Mouse (Mus musculus) intestine, embryonic 16.5 days (tissue): ENCODE data around the gene Klhl42. TPM values are rescaled to one million over a fixed set of nuclear protein-coding genes. Genes with fewer than 3 reads are reported as not detected.

Experiments
- ATAC-seq: fragments of 200-750 bp; cut with Nextera tagmentation; 2 replicates; pipeline ENCODE4 v1.8.0; 2017; ENCODE audit warnings: moderate TSS enrichment, moderate library complexity
- H3K27ac ChIP-seq: fragments of 300-500 bp; sonication (generic); 2 replicates; pipeline ENCODE4 v1.5.1; 2014; ENCODE audit warnings: mild to moderate bottlenecking, low read length
- H3K27me3 ChIP-seq: fragments of 300-500 bp; sonication (generic); replicated peaks from 2 replicates; pipeline ENCODE4 v1.6.1; 2014; ENCODE audit warnings: low read length, control low read depth, mixed read lengths; ENCODE audit not compliant: control insufficient read depth, insufficient read depth
- H3K36me3 ChIP-seq: fragments of 300-500 bp; sonication (generic); 2 replicates; pipeline ENCODE4 v1.6.1; 2014; ENCODE audit warnings: low read length, control low read depth; ENCODE audit not compliant: control insufficient read depth, insufficient read depth
- H3K4me1 ChIP-seq: fragments of 300-500 bp; sonication (generic); 2 replicates; pipeline ENCODE4 v1.6.1; 2014; ENCODE audit warnings: low read length, control low read depth, mixed read lengths; ENCODE audit not compliant: control insufficient read depth, insufficient read depth
- H3K4me2 ChIP-seq: fragments of 300-500 bp; sonication (generic); 2 replicates; pipeline ENCODE4 v1.6.1; 2014; ENCODE audit warnings: low read depth, low read length, control low read depth
- H3K4me3 ChIP-seq: fragments of 300-500 bp; sonication (generic); 2 replicates; pipeline ENCODE4 v1.5.1; 2014; ENCODE audit warnings: mild to moderate bottlenecking, low read length
- H3K9ac ChIP-seq: fragments of 300-500 bp; sonication (generic); 2 replicates; pipeline ENCODE4 v1.6.1; 2014; ENCODE audit warnings: low read depth, low read length
- H3K9me3 ChIP-seq: fragments of 300-500 bp; sonication (generic); 2 replicates; pipeline ENCODE4 v1.6.1; 2016; ENCODE audit warnings: low read length, control low read depth; ENCODE audit not compliant: control insufficient read depth
- WGBS: fragments of 180-500 bp; shearing (Covaris S2); extraction: QIAGEN DNeasy Blood & Tissue Kit; methylation state at CpG from one replicate; pipeline ENCODE4 v1.1.7; 2014; 5-methylcytosine and 5-hydroxymethylcytosine counted together
- polyA plus RNA-seq: library from polyadenylated mRNA; unstranded; fragments of >200 nt; fragmentation: Nextera tagmentation; extraction: Ambion mirVana; gene quantifications from 2 replicates; pipeline ENCODE4 v1.2.1, GENCODE M21; 2015

Klhl42 gene
- polyA plus RNA-seq, 1 experiment from 2014 or later = 4.6 TPM

- H3K4me3 ChIP-seq = no peak overlapping the region
- H3K9ac ChIP-seq = no peak overlapping the region
- H3K9me3 ChIP-seq = no peaks in the 10 kb centered on the region
- peaks cover 9% of the 10 kb centered on the region for H3K36me3 ChIP-seq
- no peaks in the 10 kb centered on the region for H3K27me3 ChIP-seq
- WGBS = 65% methylated on average over 7 of the region's 7 CpGs
- no peak overlapping the region for H3K4me2 ChIP-seq
- ATAC-seq = no peak
- no peaks in the 10 kb centered on the region for H3K4me1 ChIP-seq
- no peak overlapping the region for H3K27ac ChIP-seq
Observed at GRCm38 (mm10) chr6:147059326-147059725, 31.9 kb upstream of the Klhl42 start.

DNA sequence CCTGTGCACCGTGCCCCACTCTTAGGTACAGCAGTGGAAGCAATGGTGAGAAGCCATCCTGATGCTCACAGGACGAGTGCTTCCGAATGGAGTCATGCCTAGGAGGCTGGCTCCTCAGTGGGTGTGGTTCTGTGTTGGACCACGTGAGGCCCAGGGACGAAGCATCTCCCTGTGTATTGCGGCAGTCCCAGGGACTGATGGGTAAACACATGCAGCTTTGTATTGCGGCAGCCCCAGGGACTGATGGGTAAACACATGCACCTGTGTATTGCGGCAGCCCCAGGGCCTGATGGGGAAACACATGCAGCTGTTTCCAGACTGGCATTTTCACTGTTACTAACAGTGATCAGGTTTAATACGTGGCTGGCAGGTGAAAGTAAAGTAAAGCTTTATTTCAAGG, 29.5 kb upstream of the Klhl42 start:
- no peak overlapping the region for H3K9ac ChIP-seq
- H3K27ac ChIP-seq = no peak overlapping the region
- H3K4me3 ChIP-seq = no peak overlapping the region
- no peaks in the 10 kb centered on the region for H3K4me1 ChIP-seq
- peak; percentile 12; the same call in 1 of the 2 replicates for ATAC-seq
- peaks cover 10% of the 10 kb centered on the region for H3K36me3 ChIP-seq
- H3K9me3 ChIP-seq = no peaks in the 10 kb centered on the region
- 79% methylated on average over 9 of the region's 9 CpGs for WGBS
- no peak overlapping the region for H3K4me2 ChIP-seq
- H3K27me3 ChIP-seq = no peaks in the 10 kb centered on the region

DNA sequence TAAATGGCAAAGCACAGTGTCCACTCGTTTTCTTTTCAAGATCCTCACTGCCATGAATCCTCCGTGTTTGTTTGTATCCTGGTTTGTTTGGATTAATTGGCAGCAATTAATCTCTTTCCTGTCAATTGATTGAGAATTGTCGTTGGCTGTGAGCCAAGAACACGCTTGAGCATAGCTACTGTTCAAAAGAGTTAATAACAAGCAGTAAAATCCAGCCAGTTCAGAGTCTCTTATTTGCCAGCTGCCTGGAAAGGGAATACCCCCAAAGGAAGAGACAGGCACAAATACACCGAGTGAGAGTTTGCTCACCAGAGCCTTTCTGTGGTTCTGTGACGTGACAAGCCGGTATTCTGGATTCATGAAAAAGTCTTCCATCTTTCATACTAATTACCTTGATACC, 29.1 kb upstream of the Klhl42 start:
- no peaks in the 10 kb centered on the region for H3K27me3 ChIP-seq
- H3K9ac ChIP-seq = no peak overlapping the region
- H3K27ac ChIP-seq = no peak overlapping the region
- H3K36me3 ChIP-seq = peaks cover 10% of the 10 kb centered on the region
- ATAC-seq = no peak
- no peak overlapping the region for H3K4me2 ChIP-seq
- no peaks in the 10 kb centered on the region for H3K4me1 ChIP-seq
- 64% methylated on average over 7 of the region's 7 CpGs for WGBS
- H3K4me3 ChIP-seq = no peak overlapping the region
- no peaks in the 10 kb centered on the region for H3K9me3 ChIP-seq

- Histone ChIP-seq H3K27me3 (no peaks in the 10 kb centered on the region), H3K27ac (no peak overlapping the region), H3K9me3 (no peaks in the 10 kb centered on the region), H3K4me1 (no peaks in the 10 kb centered on the region), H3K4me3 (no peak overlapping the region), H3K4me2 (no peak overlapping the region), H3K9ac (no peak overlapping the region), H3K36me3 (peaks cover 10% of the 10 kb centered on the region)
- WGBS = 88% methylated on average over 7 of the region's 7 CpGs
- ATAC-seq = no peak
Observed at GRCm38 (mm10) chr6:147062694-147063093, 28.5 kb upstream of the Klhl42 start.

GRCm38 (mm10) chr6:147064226-147064943, 26.8 kb upstream of the Klhl42 start:
- peak; percentile 73 for ATAC-seq
- 76% methylated on average over 10 of the region's 10 CpGs for WGBS
- H3K27me3 ChIP-seq = no peaks in the 10 kb centered on the region
- no peak overlapping the region for H3K4me3 ChIP-seq
- H3K4me1 ChIP-seq = no peaks in the 10 kb centered on the region
- H3K9ac ChIP-seq = no peak overlapping the region
- H3K9me3 ChIP-seq = no peaks in the 10 kb centered on the region
- peaks cover 8% of the 10 kb centered on the region; the same call in 1 of the 2 replicates for H3K36me3 ChIP-seq
- peak overlapping the region; percentile 26; the same call in 1 of the 2 replicates for H3K27ac ChIP-seq
- no peak overlapping the region for H3K4me2 ChIP-seq

DNA sequence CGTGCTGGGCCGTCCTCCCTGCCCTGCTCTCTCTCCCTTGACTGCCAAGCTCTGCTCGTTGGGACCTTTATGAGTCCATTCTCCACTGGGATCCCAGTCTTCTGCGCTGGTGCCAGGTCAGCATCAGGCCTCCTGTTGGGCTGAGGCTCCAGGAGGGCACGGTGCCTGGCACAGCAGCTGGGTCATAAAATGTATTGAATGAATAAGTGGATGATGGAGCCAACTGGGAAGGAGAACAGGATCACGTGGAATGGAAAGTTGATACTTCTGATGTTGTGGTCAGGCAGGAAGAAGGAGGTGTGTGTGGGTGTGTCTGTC, 26.3 kb upstream of the Klhl42 start:
- no peak; the same call in 1 of the 2 replicates for ATAC-seq
- no peak overlapping the region for H3K4me3 ChIP-seq
- H3K36me3 ChIP-seq = peaks cover 8% of the 10 kb centered on the region; the same call in 1 of the 2 replicates
- H3K4me1 ChIP-seq = no peaks in the 10 kb centered on the region
- peak overlapping the region; percentile 26; the same call in 1 of the 2 replicates for H3K27ac ChIP-seq
- no peak overlapping the region for H3K9ac ChIP-seq
- H3K27me3 ChIP-seq = no peaks in the 10 kb centered on the region
- 78% methylated on average over 6 of the region's 6 CpGs for WGBS
- H3K9me3 ChIP-seq = no peaks in the 10 kb centered on the region
- no peak overlapping the region for H3K4me2 ChIP-seq

GRCm38 (mm10) chr6:147075808-147076387, 15.3 kb upstream of the Klhl42 start:
- no peak overlapping the region for H3K9ac ChIP-seq
- H3K36me3 ChIP-seq = no peaks in the 10 kb centered on the region
- 0 out of 2 replicates have a peak overlapping the region, but pooled peaks have one; percentile 53 for H3K27ac ChIP-seq
- ATAC-seq = peak; percentile 68
- H3K4me1 ChIP-seq = no peaks in the 10 kb centered on the region
- H3K9me3 ChIP-seq = no peaks in the 10 kb centered on the region
- H3K4me3 ChIP-seq = no peak overlapping the region
- H3K27me3 ChIP-seq = no peaks in the 10 kb centered on the region
- WGBS = 43% methylated on average over 5 of the region's 5 CpGs
- no peak overlapping the region for H3K4me2 ChIP-seq

- Histone ChIP-seq H3K4me3 (no peak overlapping the region), H3K27me3 (no peaks in the 10 kb centered on the region), H3K9me3 (no peaks in the 10 kb centered on the region), H3K27ac (no peak overlapping the region), H3K9ac (no peak overlapping the region), H3K4me2 (no peak overlapping the region), H3K4me1 (no peaks in the 10 kb centered on the region), H3K36me3 (no peaks in the 10 kb centered on the region)
- 81% methylated on average over 8 of the region's 8 CpGs for WGBS
- ATAC-seq = no peak
Observed at GRCm38 (mm10) chr6:147076878-147077277, 14.3 kb upstream of the Klhl42 start.

GRCm38 (mm10) chr6:147079919-147080318, 11.3 kb upstream of the Klhl42 start:
- H3K4me3 ChIP-seq = no peak overlapping the region
- H3K27me3 ChIP-seq = no peaks in the 10 kb centered on the region
- no peak overlapping the region for H3K9ac ChIP-seq
- H3K4me2 ChIP-seq = no peak overlapping the region
- no peak overlapping the region for H3K27ac ChIP-seq
- no peaks in the 10 kb centered on the region for H3K4me1 ChIP-seq
- no peaks in the 10 kb centered on the region for H3K36me3 ChIP-seq
- no peak for ATAC-seq
- H3K9me3 ChIP-seq = no peaks in the 10 kb centered on the region
- WGBS = 91% methylated on average over 10 of the region's 10 CpGs
